Mouse (Mus musculus) heart, embryonic 10.5 days (tissue): ENCODE measurements around the gene Tmem151a. TPM values are rescaled to one million over a fixed set of nuclear protein-coding genes. Genes with fewer than 3 reads are reported as not detected.

Experiments
- DNase-seq: peaks from one replicate; pipeline ENCODE4 v3.0.0-alpha.2; 2017; ENCODE audit warnings: low spot score
- H3K27ac ChIP-seq: fragments of 300-500 bp; sonication (generic); 2 replicates; pipeline ENCODE4 v1.5.1; 2016; ENCODE audit warnings: mild to moderate bottlenecking
- H3K27me3 ChIP-seq: fragments of 300-500 bp; sonication (generic); 2 replicates; pipeline ENCODE4 v1.6.1; 2016; ENCODE audit warnings: mild to moderate bottlenecking; ENCODE audit not compliant: poor library complexity, insufficient read depth, severe bottlenecking
- H3K36me3 ChIP-seq: fragments of 300-500 bp; sonication (generic); 2 replicates; pipeline ENCODE4 v1.6.1; 2016; ENCODE audit warnings: mild to moderate bottlenecking, moderate library complexity
- H3K4me1 ChIP-seq: fragments of 300-500 bp; sonication (generic); 2 replicates; pipeline ENCODE4 v1.6.1; 2016; ENCODE audit warnings: mild to moderate bottlenecking
- H3K4me3 ChIP-seq: fragments of 300-500 bp; sonication (generic); 2 replicates; pipeline ENCODE4 v1.5.1; 2016; ENCODE audit warnings: mild to moderate bottlenecking, moderate library complexity
- H3K9me3 ChIP-seq: fragments of 300-500 bp; sonication (generic); 2 replicates; pipeline ENCODE4 v1.6.1; 2016; ENCODE audit warnings: mild to moderate bottlenecking, moderate library complexity
- WGBS: fragments of 180-500 bp; shearing (Covaris S2); methylation state at CpG from one replicate; pipeline ENCODE4 v1.1.7; 2016; 5-methylcytosine and 5-hydroxymethylcytosine counted together
- polyA plus RNA-seq: library from polyadenylated mRNA; unstranded; fragments of >200 nt; fragmentation: Nextera tagmentation; extraction: Ambion mirVana; gene quantifications from 2 replicates; pipeline ENCODE4 v1.2.1, GENCODE M21; 2016

Gene Tmem151a
- polyA plus RNA-seq: 6.4 and 7.6 TPM in 2 replicates

GRCm38 (mm10) chr19:5085145-5085863, at the start of gene Tmem151a:
Gene Tmem151a, minus strand, starts transcription at chr19:5085531.
- Histone ChIP-seq H3K4me3 (peak within 1 kb of the TSS; percentile 69), H3K9me3 (no peaks in the 10 kb centered on the region), H3K27ac (peak within 1 kb of the TSS; percentile 48), H3K27me3 (peaks cover 62% of the 10 kb centered on the region), H3K4me1 (peaks cover 31% of the 10 kb centered on the region), H3K36me3 (peaks cover 8% of the 10 kb centered on the region)
- 1% methylated on average over 65 of the region's 69 CpGs for WGBS
- no peak for DNase-seq

GRCm38 (mm10) chr19:5131237-5131636, 45.9 kb upstream of the Tmem151a start:
- DNase-seq: no peak
- 69% methylated on average over 4 of the region's 4 CpGs for WGBS
- no peaks in the 10 kb centered on the region; the same call in 1 of the 2 replicates for H3K4me1 ChIP-seq
- no peak overlapping the region for H3K4me3 ChIP-seq
- H3K9me3 ChIP-seq: no peaks in the 10 kb centered on the region
- H3K27ac ChIP-seq: no peak overlapping the region
- peaks cover 25% of the 10 kb centered on the region for H3K36me3 ChIP-seq
- no peaks in the 10 kb centered on the region for H3K27me3 ChIP-seq

GRCm38 (mm10) chr19:5129770-5130169, 44.4 kb upstream of the Tmem151a start:
- H3K9me3 ChIP-seq: no peaks in the 10 kb centered on the region
- H3K36me3 ChIP-seq: peaks cover 16% of the 10 kb centered on the region
- no peaks in the 10 kb centered on the region for H3K27me3 ChIP-seq
- no peak overlapping the region for H3K27ac ChIP-seq
- H3K4me3 ChIP-seq: no peak overlapping the region
- 45% methylated on average over 1 of the region's 1 CpGs for WGBS
- no peaks in the 10 kb centered on the region; the same call in 1 of the 2 replicates for H3K4me1 ChIP-seq
- no peak for DNase-seq

- no peak for DNase-seq
- Histone ChIP-seq H3K9me3 (no peaks in the 10 kb centered on the region), H3K36me3 (no peaks in the 10 kb centered on the region), H3K4me1 (peaks cover 7% of the 10 kb centered on the region), H3K4me3 (no peak overlapping the region), H3K27ac (no peak overlapping the region), H3K27me3 (peaks cover 7% of the 10 kb centered on the region; the same call in 1 of the 2 replicates)
- WGBS: 60% methylated on average over 7 of the region's 7 CpGs
Observed at GRCm38 (mm10) chr19:5124055-5124614, 38.8 kb upstream of the Tmem151a start.

GRCm38 (mm10) chr19:5123241-5123640, 37.9 kb upstream of the Tmem151a start:
- no peaks in the 10 kb centered on the region for H3K36me3 ChIP-seq
- 75% methylated on average over 3 of the region's 3 CpGs for WGBS

GRCm38 (mm10) chr19:5122492-5122891, 37.2 kb upstream of the Tmem151a start:
- Histone ChIP-seq H3K9me3 (no peaks in the 10 kb centered on the region), H3K4me1 (peaks cover 14% of the 10 kb centered on the region), H3K27ac (no peak overlapping the region), H3K36me3 (no peaks in the 10 kb centered on the region), H3K27me3 (peaks cover 10% of the 10 kb centered on the region; the same call in 1 of the 2 replicates), H3K4me3 (no peak overlapping the region)
- WGBS: 42% methylated on average over 10 of the region's 10 CpGs
- no peak for DNase-seq

More at GRCm38 (mm10) chr19:5123241-5123640, 37.9 kb upstream of the Tmem151a start:
- no peak overlapping the region for H3K4me3 ChIP-seq
- no peak for DNase-seq
- peaks cover 14% of the 10 kb centered on the region for H3K4me1 ChIP-seq
- no peaks in the 10 kb centered on the region for H3K9me3 ChIP-seq
- peaks cover 10% of the 10 kb centered on the region; the same call in 1 of the 2 replicates for H3K27me3 ChIP-seq
- no peak overlapping the region for H3K27ac ChIP-seq

- Histone ChIP-seq H3K4me1 (peaks cover 22% of the 10 kb centered on the region), H3K36me3 (peaks cover 11% of the 10 kb centered on the region), H3K27ac (peak within 1 kb of the TSS; percentile 89), H3K9me3 (no peaks in the 10 kb centered on the region), H3K27me3 (peaks cover 10% of the 10 kb centered on the region; the same call in 1 of the 2 replicates), H3K4me3 (peak within 1 kb of the TSS; percentile 84)
- DNase-seq: no peak
- 1% methylated on average over 18 of the region's 18 CpGs for WGBS
Observed at GRCm38 (mm10) chr19:5118384-5118698, 33.0 kb upstream of the Tmem151a start, which contains the start of gene Klc2. Gene Klc2, minus strand, starts transcription at chr19:5118560.

- H3K4me1 ChIP-seq: peaks cover 22% of the 10 kb centered on the region
- DNase-seq: peak; percentile 95
- no peaks in the 10 kb centered on the region for H3K9me3 ChIP-seq
- under 1% methylated on average over 80 of the region's 83 CpGs for WGBS
- peak overlapping the region; percentile 84 for H3K4me3 ChIP-seq
- H3K27me3 ChIP-seq: peaks cover 10% of the 10 kb centered on the region; the same call in 1 of the 2 replicates
- H3K36me3 ChIP-seq: peaks cover 15% of the 10 kb centered on the region
- peak overlapping the region; percentile 89 for H3K27ac ChIP-seq
Observed at GRCm38 (mm10) chr19:5117494-5118383, 32.4 kb upstream of the Tmem151a start.

GRCm38 (mm10) chr19:5113783-5114182, 28.5 kb upstream of the Tmem151a start:
- no peak overlapping the region for H3K27ac ChIP-seq
- H3K4me3 ChIP-seq: no peak overlapping the region
- DNase-seq: no peak
- H3K27me3 ChIP-seq: no peaks in the 10 kb centered on the region
- 90% methylated on average over 7 of the region's 7 CpGs for WGBS
- no peaks in the 10 kb centered on the region for H3K9me3 ChIP-seq
- H3K4me1 ChIP-seq: peaks cover 19% of the 10 kb centered on the region
- H3K36me3 ChIP-seq: peaks cover 55% of the 10 kb centered on the region

- Histone ChIP-seq H3K27ac (peak overlapping the region; percentile 45; the same call in 1 of the 2 replicates), H3K27me3 (no peaks in the 10 kb centered on the region), H3K4me1 (peaks cover 35% of the 10 kb centered on the region), H3K36me3 (peaks cover 70% of the 10 kb centered on the region), H3K9me3 (no peaks in the 10 kb centered on the region), H3K4me3 (no peak overlapping the region)
- 77% methylated on average over 19 of the region's 19 CpGs for WGBS
- DNase-seq: no peak
Observed at GRCm38 (mm10) chr19:5109659-5110453, 24.5 kb upstream of the Tmem151a start.

- peaks cover 74% of the 10 kb centered on the region for H3K36me3 ChIP-seq
- WGBS: 28% methylated on average over 4 of the region's 4 CpGs
- no peaks in the 10 kb centered on the region for H3K27me3 ChIP-seq
- H3K27ac ChIP-seq: 0 out of 2 replicates have a peak overlapping the region, but pooled peaks have one; percentile 0
- H3K4me3 ChIP-seq: no peak overlapping the region
- H3K9me3 ChIP-seq: no peaks in the 10 kb centered on the region
- peaks cover 37% of the 10 kb centered on the region for H3K4me1 ChIP-seq
- DNase-seq: no peak
Observed at GRCm38 (mm10) chr19:5108702-5109101, 23.4 kb upstream of the Tmem151a start.

- H3K36me3 ChIP-seq: peaks cover 74% of the 10 kb centered on the region
Observed at GRCm38 (mm10) chr19:5108271-5108575, 22.9 kb upstream of the Tmem151a start.

More at GRCm38 (mm10) chr19:5108271-5108575, 22.9 kb upstream of the Tmem151a start:
- H3K4me3 ChIP-seq: no peak overlapping the region
- DNase-seq: no peak
- H3K4me1 ChIP-seq: peaks cover 37% of the 10 kb centered on the region
- 0 out of 2 replicates have a peak overlapping the region, but pooled peaks have one; percentile 0 for H3K27ac ChIP-seq
- no peaks in the 10 kb centered on the region for H3K27me3 ChIP-seq
- H3K9me3 ChIP-seq: no peaks in the 10 kb centered on the region
- WGBS: 13% methylated on average over 5 of the region's 5 CpGs
